Mouse (Mus musculus): ENCODE results near the gene Fhl4. TPM values are rescaled to one million over a fixed set of nuclear protein-coding genes. Genes with fewer than 3 reads are reported as not detected.

Fhl4 gene
- 0.05 TPM in 1 of 2 replicates, not detected in the other for polyA plus RNA-seq (2012; rRNA removed)

GRCm38 (mm10) chr10:85102247-85103084 is at the start of gene Fhl4, which contains the start of gene Tmem263:
Fhl4 (minus strand) TSS chr10:85102495.
Tmem263 (plus strand) TSS chr10:85102627.
- Histone ChIP-seq H3K4me1 (ENCODE audit: control insufficient read depth, insufficient read depth, insufficient read length, low read length) (peaks cover 3% of the 10 kb centered on the region), H3K4me3 (ENCODE audit: low read depth, low read length) (peak within 1 kb of the TSS; percentile 98), H3K36me3 (ENCODE audit: control insufficient read depth, insufficient read depth, low read length) (no peaks in the 10 kb centered on the region), H3K27me3 (ENCODE audit: control insufficient read depth, insufficient read depth, low read length) (no peaks in the 10 kb centered on the region), H3K27ac (ENCODE audit: insufficient read depth, low read depth, low read length) (peak within 1 kb of the TSS; percentile 63)
- TF ChIP-seq CTCF (IDR thresholded peaks at IDR 0.05; ENCODE audit: extremely low read depth, insufficient read length, insufficient replicate concordance, low read depth, low read length) = 0 out of 2 replicates have a peak, but pooled peaks have one; percentile 17
- peak; percentile 31; the same call in 1 of the 2 replicates for TF ChIP-seq POLR2A (IDR thresholded peaks at IDR 0.05; ENCODE audit: low read depth, low read length)
- under 1% methylated on average over 76 of the region's 96 CpGs for WGBS

GRCm38 (mm10) chr10:85149226-85149625 is 46.9 kb upstream of the Fhl4 start:
- H3K27ac ChIP-seq (ENCODE audit: insufficient read depth, low read depth, low read length) = no peak overlapping the region
- TF ChIP-seq POLR2A (IDR thresholded peaks at IDR 0.05; ENCODE audit: low read depth, low read length) = no peak
- 87% methylated on average over 5 of the region's 5 CpGs for WGBS
- H3K36me3 ChIP-seq (ENCODE audit: control insufficient read depth, insufficient read depth, low read length) = peaks cover 28% of the 10 kb centered on the region
- no peak overlapping the region for H3K4me3 ChIP-seq (ENCODE audit: low read depth, low read length)
- H3K4me1 ChIP-seq (ENCODE audit: control insufficient read depth, insufficient read depth, insufficient read length, low read length) = no peaks in the 10 kb centered on the region
- no peaks in the 10 kb centered on the region for H3K27me3 ChIP-seq (ENCODE audit: control insufficient read depth, insufficient read depth, low read length)

GRCm38 (mm10) chr10:85146282-85146681 is 44.0 kb upstream of the Fhl4 start:
- WGBS = 92% methylated on average over 14 of the region's 14 CpGs
- Histone ChIP-seq H3K27me3 (ENCODE audit: control insufficient read depth, insufficient read depth, low read length) (no peaks in the 10 kb centered on the region), H3K27ac (ENCODE audit: insufficient read depth, low read depth, low read length) (no peak overlapping the region), H3K4me1 (ENCODE audit: control insufficient read depth, insufficient read depth, insufficient read length, low read length) (no peaks in the 10 kb centered on the region), H3K4me3 (ENCODE audit: low read depth, low read length) (no peak overlapping the region), H3K36me3 (ENCODE audit: control insufficient read depth, insufficient read depth, low read length) (peaks cover 42% of the 10 kb centered on the region)
- TF ChIP-seq POLR2A (IDR thresholded peaks at IDR 0.05; ENCODE audit: low read depth, low read length) (no peak), CTCF (IDR thresholded peaks at IDR 0.05; ENCODE audit: extremely low read depth, insufficient read length, insufficient replicate concordance, low read depth, low read length) (no peak)

- 76% methylated on average over 9 of the region's 9 CpGs for WGBS
- TF ChIP-seq POLR2A (IDR thresholded peaks at IDR 0.05; ENCODE audit: low read depth, low read length) (no peak), CTCF (IDR thresholded peaks at IDR 0.05; ENCODE audit: extremely low read depth, insufficient read length, insufficient replicate concordance, low read depth, low read length) (no peak)
- peaks cover 35% of the 10 kb centered on the region for H3K36me3 ChIP-seq (ENCODE audit: control insufficient read depth, insufficient read depth, low read length)
- no peaks in the 10 kb centered on the region for H3K27me3 ChIP-seq (ENCODE audit: control insufficient read depth, insufficient read depth, low read length)
- H3K27ac ChIP-seq (ENCODE audit: insufficient read depth, low read depth, low read length) = no peak overlapping the region
- H3K4me1 ChIP-seq (ENCODE audit: control insufficient read depth, insufficient read depth, insufficient read length, low read length) = no peaks in the 10 kb centered on the region
- no peak overlapping the region for H3K4me3 ChIP-seq (ENCODE audit: low read depth, low read length)
These were observed 39.2 kb upstream of the Fhl4 start for GRCm38 (mm10) chr10:85141465-85141864.

GRCm38 (mm10) chr10:85136573-85136972 is 34.3 kb upstream of the Fhl4 start:
- no peaks in the 10 kb centered on the region for H3K4me1 ChIP-seq (ENCODE audit: control insufficient read depth, insufficient read depth, insufficient read length, low read length)
- TF ChIP-seq POLR2A (IDR thresholded peaks at IDR 0.05; ENCODE audit: low read depth, low read length) (no peak), CTCF (IDR thresholded peaks at IDR 0.05; ENCODE audit: extremely low read depth, insufficient read length, insufficient replicate concordance, low read depth, low read length) (no peak)
- H3K27ac ChIP-seq (ENCODE audit: insufficient read depth, low read depth, low read length) = no peak overlapping the region
- WGBS = 87% methylated on average over 6 of the region's 6 CpGs
- H3K4me3 ChIP-seq (ENCODE audit: low read depth, low read length) = no peak overlapping the region
- no peaks in the 10 kb centered on the region for H3K27me3 ChIP-seq (ENCODE audit: control insufficient read depth, insufficient read depth, low read length)
- peaks cover 19% of the 10 kb centered on the region for H3K36me3 ChIP-seq (ENCODE audit: control insufficient read depth, insufficient read depth, low read length)

GRCm38 (mm10) chr10:85128453-85128852 is 26.2 kb upstream of the Fhl4 start:
- TF ChIP-seq POLR2A (IDR thresholded peaks at IDR 0.05; ENCODE audit: low read depth, low read length) (no peak), CTCF (IDR thresholded peaks at IDR 0.05; ENCODE audit: extremely low read depth, insufficient read length, insufficient replicate concordance, low read depth, low read length) (no peak)
- peaks cover 12% of the 10 kb centered on the region; the same call in 1 of the 2 replicates for H3K4me1 ChIP-seq (ENCODE audit: control insufficient read depth, insufficient read depth, insufficient read length, low read length)
- no peaks in the 10 kb centered on the region for H3K27me3 ChIP-seq (ENCODE audit: control insufficient read depth, insufficient read depth, low read length)
- no peak overlapping the region for H3K4me3 ChIP-seq (ENCODE audit: low read depth, low read length)
- H3K36me3 ChIP-seq (ENCODE audit: control insufficient read depth, insufficient read depth, low read length) = peaks cover 7% of the 10 kb centered on the region
- WGBS = 11% methylated on average over 7 of the region's 7 CpGs
- no peak overlapping the region for H3K27ac ChIP-seq (ENCODE audit: insufficient read depth, low read depth, low read length)

Data from small intestine, adult 2 months (tissue).